Mouse (Mus musculus) splenic B cell, adult 2 months (primary cell): ENCODE measurements around the gene Gm20479.

Source experiments
- DNase-seq: peaks from one replicate; pipeline ENCODE4 v3.0.0-alpha.2; 2011; ENCODE audit warnings: low read depth, low spot score
- H3K27me3 ChIP-seq: 2 replicates; pipeline ENCODE4 v1.6.1; 2012; ENCODE audit warnings: mild to moderate bottlenecking, low read length, moderate library complexity, mixed read lengths; ENCODE audit not compliant: control insufficient read depth, poor library complexity, insufficient read depth, severe bottlenecking
- H3K36me3 ChIP-seq: 2 replicates; pipeline ENCODE4 v1.6.1; 2012; ENCODE audit warnings: mild to moderate bottlenecking, low read length, moderate library complexity, mixed read lengths; ENCODE audit not compliant: control insufficient read depth, poor library complexity, insufficient read depth, severe bottlenecking

Gm20479 gene

GRCm38 (mm10) chr7:27381560-27381959 is 24.3 kb upstream of the Gm20479 start:
- no peak for DNase-seq
- no peaks in the 10 kb centered on the region for H3K36me3 ChIP-seq
- H3K27me3 ChIP-seq = no peaks in the 10 kb centered on the region

- Histone ChIP-seq H3K27me3 (no peaks in the 10 kb centered on the region; the same call in 1 of the 2 replicates), H3K36me3 (no peaks in the 10 kb centered on the region)
- DNase-seq = no peak
Observed at GRCm38 (mm10) chr7:27381009-27381408, 23.8 kb upstream of the Gm20479 start.

- H3K27me3 ChIP-seq = no peaks in the 10 kb centered on the region; the same call in 1 of the 2 replicates
Observed at GRCm38 (mm10) chr7:27379836-27380235, 22.6 kb upstream of the Gm20479 start.

GRCm38 (mm10) chr7:27378431-27378830 is 21.2 kb upstream of the Gm20479 start:
- peak; percentile 58 for DNase-seq
- Histone ChIP-seq H3K27me3 (no peaks in the 10 kb centered on the region; the same call in 1 of the 2 replicates), H3K36me3 (no peaks in the 10 kb centered on the region)

More at GRCm38 (mm10) chr7:27379836-27380235, 22.6 kb upstream of the Gm20479 start:
- no peaks in the 10 kb centered on the region for H3K36me3 ChIP-seq
- no peak for DNase-seq

GRCm38 (mm10) chr7:27375274-27375673 is 18.1 kb upstream of the Gm20479 start:
- no peaks in the 10 kb centered on the region for H3K36me3 ChIP-seq
- no peaks in the 10 kb centered on the region; the same call in 1 of the 2 replicates for H3K27me3 ChIP-seq
- no peak for DNase-seq

- H3K36me3 ChIP-seq = no peaks in the 10 kb centered on the region
- H3K27me3 ChIP-seq = peaks cover 3% of the 10 kb centered on the region
- DNase-seq = no peak
Observed at GRCm38 (mm10) chr7:27371715-27372462, 14.7 kb upstream of the Gm20479 start.

GRCm38 (mm10) chr7:27369111-27369510 is 11.9 kb upstream of the Gm20479 start:
- H3K27me3 ChIP-seq = peaks cover 6% of the 10 kb centered on the region; the same call in 1 of the 2 replicates
- no peaks in the 10 kb centered on the region for H3K36me3 ChIP-seq
- no peak for DNase-seq

- Histone ChIP-seq H3K36me3 (no peaks in the 10 kb centered on the region), H3K27me3 (peaks cover 6% of the 10 kb centered on the region; the same call in 1 of the 2 replicates)
- no peak for DNase-seq
Observed at GRCm38 (mm10) chr7:27367976-27368375, 10.8 kb upstream of the Gm20479 start.

- DNase-seq = no peak
- H3K27me3 ChIP-seq = peaks cover 6% of the 10 kb centered on the region
- no peaks in the 10 kb centered on the region for H3K36me3 ChIP-seq
Observed at GRCm38 (mm10) chr7:27366082-27366844, 9.0 kb upstream of the Gm20479 start.

- no peak for DNase-seq
- H3K27me3 ChIP-seq = peaks cover 6% of the 10 kb centered on the region
- no peaks in the 10 kb centered on the region for H3K36me3 ChIP-seq
Observed at GRCm38 (mm10) chr7:27364379-27364778, 7.2 kb upstream of the Gm20479 start.

- Histone ChIP-seq H3K36me3 (no peaks in the 10 kb centered on the region), H3K27me3 (peaks cover 3% of the 10 kb centered on the region)
- peak; percentile 100 for DNase-seq
Observed at GRCm38 (mm10) chr7:27361283-27361946, 4.2 kb upstream of the Gm20479 start.

GRCm38 (mm10) chr7:27360749-27361148 is 3.5 kb upstream of the Gm20479 start:
- DNase-seq = no peak
- Histone ChIP-seq H3K27me3 (no peaks in the 10 kb centered on the region; the same call in 1 of the 2 replicates), H3K36me3 (no peaks in the 10 kb centered on the region)

GRCm38 (mm10) chr7:27359706-27360358 is 2.6 kb upstream of the Gm20479 start:
- DNase-seq = no peak
- no peaks in the 10 kb centered on the region; the same call in 1 of the 2 replicates for H3K27me3 ChIP-seq
- no peaks in the 10 kb centered on the region for H3K36me3 ChIP-seq

GRCm38 (mm10) chr7:27359162-27359561 is 1.9 kb upstream of the Gm20479 start:
- H3K27me3 ChIP-seq = no peaks in the 10 kb centered on the region; the same call in 1 of the 2 replicates
- H3K36me3 ChIP-seq = no peaks in the 10 kb centered on the region
- no peak for DNase-seq
